Mouse (Mus musculus): Measurements from ENCODE around the gene Nit1. TPM values are rescaled to one million over a fixed set of nuclear protein-coding genes. Genes with fewer than 3 reads are reported as not detected.

Gene Nit1
- total RNA-seq (2021) = 10 to 100 TPM; 82.6 to 92.9 TPM
- polyA plus RNA-seq (2012; rRNA removed) = 70.1 and 74.7 TPM in 2 replicates
- long read RNA-seq, transcript Nit1-201 (7 exons, 3,041 nt) = minor isoform, 5 of 61 reads
- long read RNA-seq, transcript Nit1-202 (7 exons, 1,335 nt) = major isoform, 24 of 61 reads
- long read RNA-seq, partial matches to known transcripts = 25 of 61 reads
- long read RNA-seq, other reads (novel, unspliced or antisense) = 6 of 61 reads

GRCm38 (mm10) chr1:171345225-171346094, at the start of gene Nit1, which contains the start of gene Pfdn2:
Nit1 (minus strand) TSS chr1:171345646.
Pfdn2 (plus strand) TSS chr1:171345670.
- peak; percentile 95 for DNase-seq

GRCm38 (mm10) chr1:171390101-171390500, 44.7 kb upstream of the Nit1 start:
- peak; percentile 27 for DNase-seq

GRCm38 (mm10) chr1:171388376-171389102, 43.1 kb upstream of the Nit1 start, which contains the start of gene Arhgap30:
Arhgap30 (plus strand) TSS chr1:171388954.
- DNase-seq = peak; percentile 34

GRCm38 (mm10) chr1:171387099-171387498, 41.7 kb upstream of the Nit1 start:
- DNase-seq = no peak

GRCm38 (mm10) chr1:171385171-171385570, 39.7 kb upstream of the Nit1 start:
- DNase-seq = no peak

- DNase-seq = no peak
Observed at GRCm38 (mm10) chr1:171384361-171384760, 38.9 kb upstream of the Nit1 start.

- no peak for DNase-seq
Observed at GRCm38 (mm10) chr1:171382096-171382620, 36.7 kb upstream of the Nit1 start.

GRCm38 (mm10) chr1:171379935-171380599, 34.6 kb upstream of the Nit1 start:
- peak; percentile 83 for DNase-seq

- no peak for DNase-seq
Observed at GRCm38 (mm10) chr1:171378298-171378697, 32.9 kb upstream of the Nit1 start.

GRCm38 (mm10) chr1:171375646-171376097, 30.2 kb upstream of the Nit1 start:
- DNase-seq = no peak

- no peak for DNase-seq
Observed at GRCm38 (mm10) chr1:171373946-171374345, 28.5 kb upstream of the Nit1 start.

- no peak for DNase-seq
Observed at GRCm38 (mm10) chr1:171372880-171373279, 27.4 kb upstream of the Nit1 start.

- no peak for DNase-seq
Observed at GRCm38 (mm10) chr1:171369845-171370556, 24.6 kb upstream of the Nit1 start, which contains the start of gene Nectin4. Nectin4 (plus strand) TSS chr1:171370099.

- DNase-seq = no peak
Observed at GRCm38 (mm10) chr1:171365934-171366333, 20.5 kb upstream of the Nit1 start.

- DNase-seq = peak; percentile 74
Observed at GRCm38 (mm10) chr1:171361106-171362103, 16.0 kb upstream of the Nit1 start.

- peak; percentile 88 for DNase-seq
Observed at GRCm38 (mm10) chr1:171360656-171361055, 15.2 kb upstream of the Nit1 start, which contains the start of gene Klhdc9. Klhdc9 (minus strand) TSS chr1:171360798.

GRCm38 (mm10) chr1:171360253-171360652, 14.8 kb upstream of the Nit1 start:
- peak; percentile 26 for DNase-seq

- DNase-seq = no peak
Observed at GRCm38 (mm10) chr1:171358421-171358820, 13.0 kb upstream of the Nit1 start.

GRCm38 (mm10) chr1:171356814-171357213, 11.4 kb upstream of the Nit1 start:
- DNase-seq = peak; percentile 42

All from adrenal gland, adult 2 months (tissue).